Mouse (Mus musculus) Patski (cell line): ENCODE results near the gene Phlpp2. TPM values are rescaled to one million over a fixed set of nuclear protein-coding genes. Genes with fewer than 3 reads are reported as not detected.

ENCODE experiments used
- ATAC-seq: fragments of 100-300 bp; one replicate; pipeline ENCODE4 v1.8.0; 2021
- CTCF ChIA-PET: fragments of 350-600 bp; sonication (Branson Sonifier 250); formaldehyde crosslinking; loops from one replicate; lab custom pipeline; 2022; ENCODE audit warnings: inconsistent platforms; lab: Charles Lee
- POLR2A ChIA-PET: fragments of 350-600 bp; sonication (Branson Sonifier 250); formaldehyde crosslinking; loops from one replicate; lab custom pipeline; 2022; ENCODE audit warnings: antibody characterized with exemption, inconsistent platforms; lab: Charles Lee
- DNase-seq: peaks from one replicate; pipeline ENCODE4 v3.0.0-alpha.2; 2011; ENCODE audit warnings: low read depth, low spot score
- H3K27me3 ChIP-seq: fragments of 371-371 bp; one replicate; pipeline ENCODE4 v1.5.1; 2021
- CTCF ChIP-seq: fragments of 100-300 bp; IDR thresholded peaks from one replicate; pipeline ENCODE4 v1.5.1; 2021
- in situ Hi-C: fragments of 300-500 bp; cut with MboI; formaldehyde crosslinking; loops from 3 replicates; pipeline ENCODE4 v1.11.1; 2018; ENCODE audit warnings: low pct_unique_long_range_greater_than_20kb, mixed read lengths
- polyA plus RNA-seq: library from polyadenylated mRNA; unstranded; gene quantifications from one replicate; pipeline ENCODE4 v1.2.3, GENCODE M21; 2021

Phlpp2 gene
- polyA plus RNA-seq, 1 experiment from 2014 or later: 11.1 TPM

- ATAC-seq (peak; percentile 90), DNase-seq (peak; percentile 79)
- TF ChIP-seq CTCF: no peak
- in situ Hi-C loops: no loop called here
- no peaks in the 10 kb centered on the region for H3K27me3 ChIP-seq
- CTCF ChIA-PET: interaction anchor here (0.6 to 1.2 kb wide), 2 partner anchors 27 to 88 kb away, joined by 3 read pairs; no protein-coding TSS in a partner anchor
- POLR2A ChIA-PET: interaction anchor here (0.7 to 1.3 kb wide), 3 partner anchors 12 to 25 kb away, joined by 3 read pairs; no protein-coding TSS in a partner anchor
Observed at GRCm38 (mm10) chr8:109945153-109945632, 76.9 kb downstream of the Phlpp2 start.

DNA sequence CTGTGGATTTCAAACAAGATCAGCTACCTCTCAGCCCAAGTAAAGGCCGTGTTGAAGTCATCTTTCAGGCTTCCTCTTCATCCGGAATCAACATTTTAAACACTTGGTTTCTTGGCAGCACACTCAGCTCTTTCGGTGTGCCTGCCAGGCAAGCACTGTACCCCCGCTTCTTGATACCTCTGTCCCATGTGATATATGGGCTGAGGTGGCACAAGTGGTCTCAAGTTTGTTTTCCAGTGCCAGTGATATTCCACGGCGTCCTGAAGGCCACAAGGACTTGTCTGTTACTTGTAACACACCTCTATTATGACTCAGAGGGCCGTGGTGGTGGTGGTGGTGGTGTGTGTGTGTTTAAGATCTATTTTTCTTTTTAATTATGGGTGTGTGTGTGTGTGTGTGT lies 77.4 kb downstream of the Phlpp2 start:
- ChIA-PET POLR2A (interaction anchor here (0.7 kb wide), 1 partner anchor 11 kb away, joined by 3 read pairs; no protein-coding TSS in a partner anchor), CTCF (interaction anchor here (0.6 to 1.4 kb wide), 3 partner anchors 25 to 88 kb away, joined by 3 read pairs; no protein-coding TSS in a partner anchor)
- in situ Hi-C loops: no loop called here
- H3K27me3 ChIP-seq: no peaks in the 10 kb centered on the region
- ATAC-seq (no peak), DNase-seq (no peak)
- TF ChIP-seq CTCF: no peak

DNA sequence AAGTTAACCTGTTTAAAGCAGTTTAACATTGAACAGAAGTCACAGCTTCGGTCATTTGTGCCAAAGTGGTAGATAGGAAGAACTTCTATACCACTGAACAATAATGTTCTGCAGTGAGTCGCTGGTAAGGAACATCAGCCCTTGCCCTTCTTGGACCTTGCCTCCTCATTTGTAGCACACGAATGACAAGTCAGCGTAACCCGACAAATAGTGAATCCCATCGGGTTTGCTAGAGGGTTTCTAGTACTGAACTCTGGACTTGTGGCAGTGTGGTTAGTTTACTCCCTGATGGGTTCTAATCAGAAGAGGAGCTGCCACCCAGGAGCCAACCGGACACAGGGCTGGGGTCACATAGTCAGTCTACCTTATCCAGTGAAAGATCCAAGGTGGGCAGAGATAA lies 77.9 kb downstream of the Phlpp2 start:
- H3K27me3 ChIP-seq: no peaks in the 10 kb centered on the region

GRCm38 (mm10) chr8:109947447-109948284 lies 79.3 kb downstream of the Phlpp2 start:
- ATAC-seq: no peak
- no peak for TF ChIP-seq CTCF
- H3K27me3 ChIP-seq: no peaks in the 10 kb centered on the region
- no peak for DNase-seq
- CTCF ChIA-PET: interaction anchor here (0.8 kb wide), 1 partner anchor 11 kb away, joined by 3 read pairs; no protein-coding TSS in a partner anchor
- POLR2A ChIA-PET: interaction anchor here (0.6 to 0.9 kb wide), 2 partner anchors 19 to 242 kb away, joined by 3 read pairs; partner anchors contain the start of gene Zfp821
- in situ Hi-C loops: no loop called here

More for the DNA sequence above, 77.9 kb downstream of the Phlpp2 start:
- ChIA-PET POLR2A (no interaction called here), CTCF (interaction anchor here (1.2 to 1.4 kb wide), 2 partner anchors 26 to 28 kb away, joined by 3 read pairs; no protein-coding TSS in a partner anchor)
- no peak for ATAC-seq
- no peak for TF ChIP-seq CTCF
- DNase-seq: no peak
- in situ Hi-C loops: no loop called here

DNA sequence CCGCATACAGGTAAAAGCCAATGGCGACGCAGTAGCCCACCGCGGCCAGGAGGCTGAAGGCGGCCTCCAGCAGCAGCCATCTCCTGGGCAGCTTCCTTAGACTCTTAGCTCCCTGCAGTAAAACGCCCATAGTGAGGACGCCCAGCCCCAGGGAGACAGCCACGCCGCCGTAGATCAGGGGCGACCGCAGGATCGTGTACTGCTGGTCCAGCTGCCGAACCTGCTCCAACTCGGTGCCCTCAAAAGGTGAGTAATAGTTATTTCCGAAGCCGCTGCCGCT lies 79.9 kb downstream of the Phlpp2 start:
- CTCF ChIA-PET: no interaction called here
- POLR2A ChIA-PET: interaction anchor here (0.6 kb wide), 1 partner anchor 243 kb away, joined by 3 read pairs; the partner anchor contains the start of gene Zfp821
- ATAC-seq (no peak), DNase-seq (no peak)
- no peaks in the 10 kb centered on the region for H3K27me3 ChIP-seq
- in situ Hi-C loops: no loop called here
- no peak for TF ChIP-seq CTCF

GRCm38 (mm10) chr8:109952171-109952570 lies 83.8 kb downstream of the Phlpp2 start:
- TF ChIP-seq CTCF: no peak
- in situ Hi-C loops: no loop called here
- ChIA-PET POLR2A (no interaction called here), CTCF (no interaction called here)
- no peaks in the 10 kb centered on the region for H3K27me3 ChIP-seq
- ATAC-seq (no peak), DNase-seq (no peak)

DNA sequence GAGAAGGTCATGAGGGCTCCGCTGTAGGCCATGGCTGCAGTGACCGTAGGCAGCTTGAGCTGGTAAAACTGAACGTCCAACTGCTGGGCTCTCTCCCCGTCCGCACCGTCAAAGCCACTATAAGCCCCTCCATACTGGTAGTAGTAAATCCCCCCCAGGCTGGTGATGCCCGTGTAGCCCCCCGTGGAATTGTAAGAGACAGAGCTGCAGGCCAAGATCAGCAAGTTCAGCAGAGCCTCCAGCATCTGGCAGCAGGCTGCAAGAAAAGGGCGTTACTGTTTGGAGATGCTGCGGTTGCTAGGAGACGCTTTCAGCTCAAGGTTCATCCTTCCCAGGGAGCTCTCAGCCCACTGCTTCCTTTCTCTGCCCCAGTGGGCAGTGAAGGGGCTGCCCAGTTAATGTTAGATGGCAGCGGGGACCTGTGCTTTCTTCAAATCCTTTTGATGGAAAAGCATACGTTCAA lies 86.2 kb downstream of the Phlpp2 start:
- ChIA-PET CTCF (interaction anchor here (1.2 kb wide), 1 partner anchor 15 kb away, joined by 3 read pairs; no protein-coding TSS in a partner anchor), POLR2A (interaction anchor here (0.6 to 0.7 kb wide), 2 partner anchors 18 to 133 kb away, joined by 3 to 5 read pairs; no protein-coding TSS in a partner anchor)
- ATAC-seq (no peak), DNase-seq (no peak)
- no peak for TF ChIP-seq CTCF
- in situ Hi-C loops: no loop called here
- H3K27me3 ChIP-seq: no peaks in the 10 kb centered on the region

- in situ Hi-C loops: no loop called here
- ATAC-seq (peak; percentile 19), DNase-seq (no peak)
- no peaks in the 10 kb centered on the region for H3K27me3 ChIP-seq
- TF ChIP-seq CTCF: no peak
- POLR2A ChIA-PET: interaction anchor here (0.6 to 1.2 kb wide), 3 partner anchors 12 to 92 kb away, joined by 3 read pairs; no protein-coding TSS in a partner anchor
- CTCF ChIA-PET: no interaction called here
Observed at GRCm38 (mm10) chr8:109957167-109958028, 89.1 kb downstream of the Phlpp2 start.

DNA sequence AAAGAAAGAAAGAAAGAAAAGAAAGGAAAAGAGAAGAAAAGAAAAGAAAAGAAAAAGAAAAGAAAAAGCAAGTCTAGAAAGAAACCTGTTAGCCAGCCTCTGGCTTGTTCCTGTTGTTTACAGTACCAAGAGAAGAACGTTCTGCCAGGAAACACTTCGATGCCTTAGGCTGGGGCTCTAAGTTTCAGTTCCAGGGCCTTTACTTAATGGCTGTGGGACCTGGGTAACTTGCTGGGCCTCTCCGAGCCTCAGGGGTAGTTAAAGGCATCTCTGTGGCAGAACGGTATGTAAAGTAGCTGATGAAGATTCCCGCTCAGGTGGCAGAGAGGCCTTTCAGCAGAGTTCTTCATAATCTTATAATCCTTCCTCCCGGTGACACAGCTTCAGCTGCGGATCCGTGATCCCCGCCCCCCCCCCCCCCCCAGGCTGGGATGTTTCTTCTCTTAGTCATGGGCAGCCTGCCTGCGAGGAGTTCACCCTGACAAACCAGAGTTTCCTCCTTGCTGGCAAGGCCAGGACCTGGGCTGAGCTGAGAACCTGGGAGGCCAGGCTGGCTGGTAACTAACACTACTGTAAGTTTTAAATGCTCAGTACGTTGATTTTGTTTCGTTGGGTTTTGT lies 89.8 kb downstream of the Phlpp2 start:
- no peak for DNase-seq
- CTCF ChIA-PET: no interaction called here
- no peak for TF ChIP-seq CTCF
- in situ Hi-C loops: no loop called here
- peak; percentile 84 for ATAC-seq
- POLR2A ChIA-PET: no interaction called here
- no peaks in the 10 kb centered on the region for H3K27me3 ChIP-seq

DNA sequence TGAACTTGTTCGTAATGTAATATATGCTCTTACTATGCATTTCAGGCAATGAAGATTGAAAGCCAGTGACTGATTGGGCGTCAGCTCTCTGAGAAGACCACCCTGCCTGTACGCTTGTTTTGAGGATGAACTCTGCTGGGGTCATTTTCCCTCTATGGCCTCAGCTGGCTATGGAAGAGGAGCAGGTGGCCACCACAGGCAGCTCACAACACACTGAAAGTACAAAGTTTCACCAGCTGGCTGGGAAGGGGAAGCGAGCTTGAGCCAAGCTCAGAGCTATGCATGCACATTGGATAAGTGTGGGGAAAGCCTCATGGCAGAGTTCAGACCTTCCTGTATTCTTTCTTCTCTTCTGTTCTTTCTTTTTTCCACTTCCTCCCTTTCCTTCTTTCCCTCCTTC lies 90.8 kb downstream of the Phlpp2 start:
- DNase-seq (no peak), ATAC-seq (no peak)
- POLR2A ChIA-PET: no interaction called here
- H3K27me3 ChIP-seq: no peaks in the 10 kb centered on the region
- no peak for TF ChIP-seq CTCF
- CTCF ChIA-PET: interaction anchor here (5.0 kb wide), 1 partner anchor 11 kb away, joined by 19 read pairs; no protein-coding TSS in a partner anchor
- in situ Hi-C loops: no loop called here
